Mouse (Mus musculus): ENCODE results near the gene Rplp2. TPM values are rescaled to one million over a fixed set of nuclear protein-coding genes. Genes with fewer than 3 reads are reported as not detected.

Rplp2 gene
- total RNA-seq, 2 experiments from 2014 or later = 970 to 1,462 TPM

DNA sequence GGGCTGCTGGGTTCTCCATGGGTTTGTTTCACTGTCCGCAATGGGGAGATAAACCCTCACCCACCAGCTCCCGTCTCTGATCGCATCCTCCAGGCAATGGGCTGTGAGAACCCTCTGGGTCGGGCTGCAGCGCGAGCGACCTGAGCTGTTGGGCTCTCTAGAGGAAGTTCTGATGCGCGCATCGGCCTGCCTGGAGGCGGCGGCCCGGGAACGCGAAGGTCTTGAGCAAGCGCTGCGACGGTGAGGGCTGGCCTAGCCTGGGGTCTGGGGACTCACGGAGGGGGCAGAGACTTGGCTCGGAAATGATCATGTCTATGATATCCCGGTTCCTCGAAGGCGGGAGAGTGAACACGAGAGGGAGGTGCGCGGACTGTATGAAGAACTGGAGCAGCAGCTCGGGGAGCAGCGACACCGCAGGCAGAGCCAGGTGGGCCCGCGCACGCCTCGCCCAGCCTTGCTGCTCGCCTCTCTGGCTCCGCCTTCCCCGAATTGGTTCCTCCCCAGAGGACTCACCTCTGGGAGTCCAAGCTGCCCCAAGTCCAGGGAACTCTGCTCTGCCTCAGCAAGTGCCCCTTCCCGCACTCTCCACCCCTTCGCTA lies 17.5 kb downstream of the Rplp2 start:
- ATAC-seq (replicated peaks; ENCODE audit: low FRiP score, poor library complexity, severe bottlenecking) = no peak

- no peak for ATAC-seq (replicated peaks; ENCODE audit: low FRiP score, poor library complexity, severe bottlenecking)
Measured at GRCm38 (mm10) chr7:141465388-141466044, 18.3 kb downstream of the Rplp2 start.

DNA sequence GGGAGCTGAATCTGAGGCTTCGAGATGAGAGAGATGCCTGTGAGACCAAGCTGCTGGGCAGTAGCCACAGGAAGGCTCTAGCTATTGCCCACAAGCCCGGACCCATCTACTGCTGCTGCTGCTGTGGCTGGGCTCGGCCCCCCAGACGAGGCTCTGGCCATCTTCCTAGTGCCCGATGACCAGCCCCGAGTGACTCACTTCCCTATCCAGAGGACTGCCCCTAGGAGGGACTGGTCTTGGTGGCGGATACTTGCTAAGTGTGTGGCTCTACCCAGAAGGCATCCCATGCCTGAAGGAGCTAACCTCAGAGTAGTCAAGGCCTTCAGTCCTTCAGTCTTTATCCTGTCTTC lies 18.9 kb downstream of the Rplp2 start:
- ATAC-seq (replicated peaks; ENCODE audit: low FRiP score, poor library complexity, severe bottlenecking) = no peak

DNA sequence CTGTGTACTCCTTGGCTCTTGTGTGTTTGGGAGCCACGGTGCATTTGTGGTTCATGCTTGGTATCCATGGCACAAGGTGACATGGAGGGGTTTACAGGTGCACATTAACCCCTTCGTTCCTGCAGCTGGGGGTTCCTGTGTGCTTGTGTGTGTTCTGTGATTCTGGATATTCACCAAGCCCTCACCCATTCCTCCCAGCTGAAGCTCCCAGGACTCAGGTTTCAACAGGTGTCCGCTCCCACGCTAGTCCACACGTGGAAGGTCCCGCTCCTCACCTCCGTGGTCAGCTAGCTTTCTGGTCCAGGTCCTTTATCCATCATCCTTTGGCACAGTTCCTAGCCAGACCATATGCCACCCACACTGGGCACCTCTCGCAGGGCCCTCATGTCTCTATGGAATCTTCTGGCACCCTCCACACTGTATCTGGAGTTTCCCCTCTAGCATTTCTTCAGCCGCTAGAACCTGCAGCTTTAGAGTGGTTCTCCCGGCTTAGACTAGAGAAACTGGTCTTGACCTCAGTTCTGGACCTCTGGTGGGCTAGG lies 19.5 kb downstream of the Rplp2 start:
- 0 out of 2 replicates have a peak, but pooled peaks have one; percentile 2 for ATAC-seq (replicated peaks; ENCODE audit: low FRiP score, poor library complexity, severe bottlenecking)

DNA sequence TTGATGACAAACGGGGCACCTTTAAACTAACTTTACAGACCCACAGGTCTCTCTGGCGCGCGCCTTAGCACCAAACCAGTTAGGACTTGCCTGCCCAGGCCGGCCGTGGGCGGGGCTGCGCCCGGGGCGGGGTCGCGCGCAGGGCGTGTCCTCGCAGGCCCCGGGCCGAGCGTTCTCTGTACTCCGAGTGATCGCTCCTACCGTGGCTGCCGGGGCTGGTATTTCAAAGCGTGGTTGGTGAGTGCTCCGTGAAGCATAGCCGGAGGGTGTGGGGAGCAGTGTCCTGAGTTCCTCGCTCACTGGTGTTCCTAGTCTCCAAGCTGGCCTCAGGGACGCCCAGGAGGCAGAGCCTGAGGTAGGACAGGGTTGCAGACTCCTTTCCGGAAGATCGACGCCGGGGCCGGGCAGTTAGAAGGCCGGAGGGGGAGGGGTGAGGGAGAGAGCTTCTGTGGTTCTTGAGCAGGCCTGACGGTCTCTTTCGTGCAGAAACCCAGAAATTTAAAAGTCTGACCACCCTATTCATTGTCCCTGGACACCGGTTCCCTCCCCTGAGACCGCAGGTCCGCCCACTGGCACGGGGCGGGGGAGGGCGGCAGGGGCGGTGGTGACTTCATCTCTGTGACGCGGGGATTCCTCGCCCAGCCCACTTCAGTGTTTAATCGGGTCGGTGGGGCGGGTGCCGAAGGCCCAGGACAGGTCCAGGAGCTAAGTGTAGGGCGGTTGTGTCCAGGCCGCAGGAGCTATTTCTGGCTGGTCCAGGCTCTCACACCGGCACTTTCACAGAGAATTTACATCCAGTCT lies 20.3 kb downstream of the Rplp2 start, which contains the start of gene Cd151:
Gene Cd151, plus strand, starts transcription at position 163 of the 801 bp plus-strand sequence.
- ATAC-seq (replicated peaks; ENCODE audit: low FRiP score, poor library complexity, severe bottlenecking) = peak; percentile 73

DNA sequence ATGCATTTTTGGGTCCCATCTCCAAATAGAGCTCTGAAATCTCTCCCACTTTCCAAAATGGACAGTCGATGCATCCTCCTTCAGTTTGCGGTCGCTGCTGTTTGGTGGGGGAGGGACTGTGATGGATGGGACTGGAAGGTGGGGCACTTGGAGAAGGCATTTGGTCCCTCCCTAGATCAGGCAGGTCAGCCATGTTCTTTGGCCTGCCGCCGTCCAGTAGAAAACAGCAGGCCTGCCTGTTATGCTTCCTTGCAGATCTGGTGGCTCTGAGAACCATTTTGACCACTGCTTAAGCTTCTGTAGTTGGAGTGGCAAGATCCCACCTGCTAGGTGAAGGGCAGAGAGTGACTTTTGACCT lies 21.0 kb downstream of the Rplp2 start:
- 0 out of 2 replicates have a peak, but pooled peaks have one; percentile 15 for ATAC-seq (replicated peaks; ENCODE audit: low FRiP score, poor library complexity, severe bottlenecking)

- peak; percentile 70 for ATAC-seq (replicated peaks; ENCODE audit: low FRiP score, poor library complexity, severe bottlenecking)
Measured at GRCm38 (mm10) chr7:141468522-141469211, 21.5 kb downstream of the Rplp2 start.

GRCm38 (mm10) chr7:141469352-141469751 lies 22.2 kb downstream of the Rplp2 start:
- no peak for ATAC-seq (replicated peaks; ENCODE audit: low FRiP score, poor library complexity, severe bottlenecking)

DNA sequence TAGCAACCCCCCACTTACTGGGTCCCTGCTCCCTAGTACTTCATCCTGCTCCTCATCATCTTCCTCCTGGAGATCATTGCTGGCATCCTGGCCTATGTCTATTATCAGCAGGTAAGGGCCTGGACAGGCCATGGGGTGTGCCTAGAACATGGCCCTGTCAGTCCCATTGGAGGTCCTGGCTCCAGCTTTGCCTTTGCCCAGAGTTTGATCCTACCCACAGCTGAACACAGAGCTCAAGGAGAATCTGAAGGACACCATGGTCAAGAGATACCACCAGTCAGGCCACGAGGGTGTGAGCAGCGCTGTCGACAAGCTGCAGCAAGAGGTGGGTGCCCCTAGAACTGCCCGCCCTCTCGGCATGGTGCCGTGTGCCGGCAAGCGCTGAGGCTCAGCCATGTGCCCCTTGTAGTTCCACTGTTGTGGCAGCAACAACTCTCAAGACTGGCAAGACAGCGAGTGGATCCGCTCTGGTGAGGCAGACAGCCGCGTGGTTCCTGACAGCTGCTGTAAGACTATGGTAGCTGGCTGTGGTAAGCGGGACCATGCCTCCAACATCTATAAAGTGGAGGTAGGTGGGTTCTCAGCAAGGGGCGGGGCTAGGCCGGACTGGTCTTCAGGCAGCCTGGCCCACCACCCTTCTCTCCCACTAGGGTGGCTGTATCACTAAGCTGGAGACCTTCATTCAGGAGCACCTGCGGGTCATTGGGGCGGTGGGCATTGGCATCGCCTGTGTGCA lies 22.9 kb downstream of the Rplp2 start:
- ATAC-seq (replicated peaks; ENCODE audit: low FRiP score, poor library complexity, severe bottlenecking) = no peak

GRCm38 (mm10) chr7:141470637-141470944 lies 23.4 kb downstream of the Rplp2 start:
- no peak for ATAC-seq (replicated peaks; ENCODE audit: low FRiP score, poor library complexity, severe bottlenecking)

DNA sequence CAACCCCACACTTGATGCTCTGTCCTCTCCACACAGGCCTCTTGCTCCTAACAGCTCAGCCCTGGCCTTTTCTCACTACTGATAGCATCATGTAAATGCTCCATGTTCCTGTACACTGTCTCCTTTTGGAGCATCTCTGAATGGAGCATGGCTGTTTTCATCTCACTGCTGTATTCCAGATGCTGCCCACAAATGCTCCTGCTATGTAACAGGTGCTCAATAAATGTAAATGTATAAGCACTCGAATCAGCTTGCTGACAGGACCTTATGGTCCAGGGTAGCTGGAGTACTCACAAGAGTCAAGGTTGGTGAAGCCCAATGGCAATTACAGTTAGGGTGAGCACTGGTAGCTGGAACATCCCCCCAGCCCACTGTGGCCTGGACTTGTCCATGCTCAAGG lies 24.1 kb downstream of the Rplp2 start:
- ATAC-seq (replicated peaks; ENCODE audit: low FRiP score, poor library complexity, severe bottlenecking) = no peak

GRCm38 (mm10) chr7:141472226-141472625 lies 25.1 kb downstream of the Rplp2 start:
- ATAC-seq (replicated peaks; ENCODE audit: low FRiP score, poor library complexity, severe bottlenecking) = no peak

- ATAC-seq (replicated peaks; ENCODE audit: low FRiP score, poor library complexity, severe bottlenecking) = no peak
Measured at GRCm38 (mm10) chr7:141472763-141473162, 25.6 kb downstream of the Rplp2 start.

DNA sequence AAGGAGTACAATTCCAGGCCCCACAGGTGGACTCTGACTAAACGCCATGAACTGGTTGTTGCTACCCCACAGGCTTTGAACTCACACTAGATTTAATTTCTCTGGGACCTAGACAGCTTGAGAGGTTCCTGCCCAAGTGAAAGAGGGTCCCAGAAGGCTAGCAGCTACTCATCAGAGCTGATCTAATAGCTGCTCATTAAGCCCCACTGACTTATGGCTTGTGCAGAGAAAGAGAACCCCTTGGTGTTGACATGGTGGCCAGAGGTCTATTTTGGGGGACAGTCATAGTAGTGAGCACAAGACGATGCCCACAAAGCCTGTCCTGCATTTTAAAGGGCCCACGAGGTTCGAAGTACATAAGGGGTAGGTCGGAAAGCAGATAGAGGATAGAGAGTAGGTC lies 27.0 kb downstream of the Rplp2 start:
- ATAC-seq (replicated peaks; ENCODE audit: low FRiP score, poor library complexity, severe bottlenecking) = no peak

GRCm38 (mm10) chr7:141475011-141475804 lies 28.0 kb downstream of the Rplp2 start, which contains the start of the genes Polr2l and Tspan4:
TSS of gene Polr2l (minus strand) at chr7:141475132.
TSS of gene Tspan4 (plus strand) at chr7:141475240.
- peak; percentile 85 for ATAC-seq (replicated peaks; ENCODE audit: low FRiP score, poor library complexity, severe bottlenecking)

DNA sequence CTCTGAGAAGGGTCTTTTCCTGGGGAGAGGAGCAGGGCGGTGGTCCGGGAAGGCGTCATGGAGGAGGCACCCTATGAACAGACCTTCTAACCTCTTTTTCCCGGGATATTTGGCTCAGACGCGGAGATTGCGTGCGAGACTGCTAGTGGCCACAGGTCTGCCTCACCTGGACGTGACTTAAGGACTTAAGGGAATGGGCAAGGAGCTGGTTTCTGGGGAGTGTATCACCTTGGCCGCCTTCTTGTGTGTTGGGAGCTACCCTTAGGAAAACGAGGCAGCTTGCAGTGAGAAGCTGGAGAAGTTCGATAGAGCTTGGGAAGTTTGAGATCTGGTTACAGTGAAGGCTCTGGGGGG lies 28.6 kb downstream of the Rplp2 start:
- ATAC-seq (replicated peaks; ENCODE audit: low FRiP score, poor library complexity, severe bottlenecking) = no peak

DNA sequence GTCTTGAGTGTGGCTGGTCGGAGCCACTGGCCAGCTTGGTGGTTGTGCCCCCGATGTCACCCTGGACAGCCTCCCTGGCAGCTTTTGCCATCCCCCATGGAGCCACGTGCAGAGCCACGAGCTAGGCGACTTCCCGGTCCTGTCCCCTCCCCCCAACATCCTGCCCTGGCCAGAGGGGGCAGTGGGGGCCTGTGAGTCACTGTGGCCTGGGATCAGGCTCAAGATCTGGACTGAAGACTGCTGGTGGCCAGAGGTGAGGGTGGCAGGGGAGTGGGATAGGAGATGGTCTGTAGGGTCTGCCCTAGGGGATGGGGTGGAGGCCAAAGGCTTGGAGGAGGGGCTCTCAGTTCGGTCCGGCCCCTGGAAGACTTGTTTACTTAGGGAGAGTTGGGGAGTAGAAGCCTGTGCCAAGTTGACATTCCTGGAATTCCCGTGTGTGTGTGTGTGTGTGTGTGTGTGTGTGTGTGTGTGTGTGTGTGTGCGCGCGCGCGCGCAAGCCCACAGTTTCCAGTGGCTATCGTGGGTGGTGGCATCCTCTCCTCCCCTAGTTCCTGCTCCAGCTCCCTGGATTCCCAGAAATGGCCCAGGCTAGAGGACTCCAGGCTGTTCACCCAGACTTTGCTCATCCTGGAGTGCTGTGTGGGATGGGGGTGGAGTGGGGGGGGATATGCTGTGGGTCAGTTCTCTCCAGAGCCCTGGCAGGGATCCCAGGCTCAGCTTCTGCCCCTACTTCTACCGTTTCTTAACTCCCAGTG lies 29.2 kb downstream of the Rplp2 start:
- no peak for ATAC-seq (replicated peaks; ENCODE audit: low FRiP score, poor library complexity, severe bottlenecking)

GRCm38 (mm10) chr7:141476981-141477370 lies 29.8 kb downstream of the Rplp2 start:
- no peak for ATAC-seq (replicated peaks; ENCODE audit: low FRiP score, poor library complexity, severe bottlenecking)
